Mouse (Mus musculus): ENCODE measurements around the gene Rdh16.
A peak's percentile ranks its signal among the peaks of the same experiment; 100 is the strongest.
"Not testable (repeated sequence)": the region's sequence is repeated elsewhere in the genome, so short reads cannot be mapped to it uniquely, and the experiment has no call there.

Rdh16 gene

GRCm38 (mm10) chr10:127834186-127834585, 33.2 kb downstream of the Rdh16 start:
- DNase-seq (ENCODE audit: low spot score in 2 of 2): not testable (repeated sequence)

- no peak for DNase-seq (ENCODE audit: low spot score in 2 of 2)
Observed at GRCm38 (mm10) chr10:127835292-127835691, 34.3 kb downstream of the Rdh16 start.

DNA sequence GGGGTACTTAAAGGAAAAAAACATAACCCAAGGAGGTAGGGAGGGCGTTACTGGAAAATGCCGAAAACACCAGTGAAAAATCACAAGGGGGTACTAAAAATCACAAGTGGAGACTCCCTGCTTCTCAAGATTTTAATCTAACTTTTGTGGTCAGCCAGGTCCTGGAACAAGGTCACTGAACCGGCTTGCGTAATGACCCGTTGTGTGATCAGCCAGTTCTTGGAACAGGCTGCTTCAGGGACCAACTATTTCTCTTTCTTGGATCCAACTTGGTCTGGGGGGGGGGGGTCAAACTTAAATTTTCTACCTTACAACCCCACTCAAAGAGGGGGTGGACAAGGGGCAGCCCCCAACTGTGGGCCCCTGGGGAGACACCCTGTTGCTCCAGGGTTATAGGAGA, 36.8 kb downstream of the Rdh16 start:
- DNase-seq (ENCODE audit: low spot score in 2 of 2): not testable (repeated sequence)

- peak; percentile 3 to 28 for DNase-seq (ENCODE audit: low spot score in 2 of 2)
Observed at GRCm38 (mm10) chr10:127838539-127838938, 37.6 kb downstream of the Rdh16 start.

GRCm38 (mm10) chr10:127840776-127841175, 39.8 kb downstream of the Rdh16 start:
- no peak for DNase-seq (ENCODE audit: low spot score in 2 of 2)

GRCm38 (mm10) chr10:127845945-127846344, 45.0 kb downstream of the Rdh16 start:
- not testable (repeated sequence) for DNase-seq (ENCODE audit: low spot score in 2 of 2)

GRCm38 (mm10) chr10:127848089-127848488, 47.1 kb downstream of the Rdh16 start:
- no peak for DNase-seq (ENCODE audit: low spot score in 2 of 2)

DNA sequence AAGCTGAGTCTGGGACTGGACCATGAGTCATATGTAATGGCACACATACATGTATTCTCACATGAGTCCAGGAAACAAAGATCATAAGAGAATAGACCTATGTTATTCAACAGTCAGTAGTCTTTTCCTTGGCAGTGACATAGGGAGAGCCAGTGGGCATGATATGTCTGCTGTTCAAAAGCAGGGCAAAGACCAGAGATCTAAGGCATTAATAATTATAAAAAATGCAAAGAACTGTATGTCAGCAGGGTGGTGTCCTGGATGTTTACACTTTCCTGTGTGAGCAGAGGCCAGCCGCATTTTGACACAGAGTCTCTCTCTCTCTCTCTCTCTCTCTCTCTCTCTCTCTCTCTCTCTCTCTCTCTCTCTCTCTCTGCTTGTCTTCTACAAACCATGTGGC, 48.7 kb downstream of the Rdh16 start, which contains the start of gene Rdh19:
TSS of gene Rdh19 (plus strand) at position 301 of the 400 bp plus-strand sequence.
- DNase-seq (ENCODE audit: low spot score in 2 of 2): no peak

- DNase-seq (ENCODE audit: low spot score in 2 of 2): no peak
Observed at GRCm38 (mm10) chr10:127856376-127856775, 55.4 kb downstream of the Rdh16 start.

- DNase-seq (ENCODE audit: low spot score in 2 of 2): no peak
Observed at GRCm38 (mm10) chr10:127864931-127865330, 64.0 kb downstream of the Rdh16 start.

- no peak for DNase-seq (ENCODE audit: low spot score in 2 of 2)
Observed at GRCm38 (mm10) chr10:127866232-127866631, 65.3 kb downstream of the Rdh16 start, which contains the start of gene Rdh16f2. Gene Rdh16f2, plus strand, starts transcription at chr10:127866474.

- peak; percentile 2 to 8 for DNase-seq (ENCODE audit: low spot score in 2 of 2)
Observed at GRCm38 (mm10) chr10:127872484-127872883, 71.5 kb downstream of the Rdh16 start.

DNA sequence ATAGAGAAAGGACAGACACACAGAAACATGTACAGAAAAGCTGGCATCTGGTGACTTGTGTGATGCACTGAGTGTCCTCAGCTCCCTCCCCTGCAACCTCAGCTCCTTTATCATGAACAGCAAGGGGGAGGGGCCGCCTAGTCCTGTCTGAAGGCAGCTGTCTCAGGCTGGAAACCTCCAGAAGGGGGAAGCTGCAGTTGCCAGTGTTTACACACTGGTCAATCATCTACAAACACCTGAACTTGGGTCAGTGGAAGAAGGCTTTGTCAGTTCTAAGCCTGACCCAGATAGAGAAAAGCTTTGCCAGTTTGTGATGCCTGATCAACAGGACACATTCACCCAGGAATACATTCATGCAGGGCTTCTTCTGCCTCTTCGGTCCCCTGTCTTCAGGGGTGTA, 76.7 kb downstream of the Rdh16 start:
- DNase-seq (ENCODE audit: low spot score in 2 of 2): no peak

GRCm38 (mm10) chr10:127878262-127879057, 77.5 kb downstream of the Rdh16 start:
- DNase-seq (ENCODE audit: low spot score in 2 of 2): no peak

DNA sequence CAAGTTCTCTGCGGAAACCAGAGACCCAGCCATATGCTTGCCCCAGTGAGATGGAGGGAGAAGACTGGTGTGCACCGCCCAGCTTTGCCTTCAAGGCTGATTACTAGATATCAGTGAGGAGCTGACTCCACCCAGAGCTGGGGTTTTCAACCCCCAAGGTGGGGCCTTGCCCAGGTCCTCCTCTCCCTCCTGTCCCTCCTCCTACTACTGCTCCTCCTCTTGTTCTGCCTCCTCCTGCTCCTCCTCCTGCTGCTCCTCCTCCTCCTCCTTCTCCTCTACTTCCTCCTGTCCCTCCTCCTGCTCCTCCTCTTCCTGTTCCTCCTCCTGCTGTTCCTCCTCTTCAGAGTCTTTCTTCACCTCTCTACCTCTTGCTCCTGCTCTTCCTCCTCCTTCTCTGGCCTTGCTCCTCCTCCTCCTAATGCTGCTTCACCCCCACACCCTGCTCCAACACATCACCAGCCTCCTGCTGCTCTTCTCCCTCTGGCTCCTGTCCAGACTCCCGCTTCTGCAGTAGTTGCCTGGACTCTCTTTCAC, 78.3 kb downstream of the Rdh16 start:
- peak in 1 of 2 experiments; percentile 4 for DNase-seq (ENCODE audit: low spot score in 2 of 2)

DNA sequence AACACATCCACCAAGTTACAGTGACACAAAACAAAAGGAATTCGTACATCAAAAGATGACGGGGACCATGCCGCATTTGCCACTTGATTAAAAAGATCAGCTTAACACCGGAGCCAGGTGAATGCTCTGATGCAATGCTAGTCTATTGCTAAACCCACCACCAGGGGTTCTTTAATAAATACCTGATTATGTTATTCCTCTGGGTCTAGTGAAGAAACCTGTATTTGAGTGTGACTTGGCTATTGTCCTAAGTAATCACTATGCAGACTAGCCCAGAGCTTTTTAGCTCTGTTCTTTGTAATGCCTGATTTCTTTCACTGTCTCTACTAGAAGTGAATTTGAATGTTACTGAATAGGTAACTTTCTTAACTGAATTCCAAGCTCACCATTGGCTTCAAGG, 80.1 kb downstream of the Rdh16 start:
- no peak for DNase-seq (ENCODE audit: low spot score in 2 of 2)

DNA sequence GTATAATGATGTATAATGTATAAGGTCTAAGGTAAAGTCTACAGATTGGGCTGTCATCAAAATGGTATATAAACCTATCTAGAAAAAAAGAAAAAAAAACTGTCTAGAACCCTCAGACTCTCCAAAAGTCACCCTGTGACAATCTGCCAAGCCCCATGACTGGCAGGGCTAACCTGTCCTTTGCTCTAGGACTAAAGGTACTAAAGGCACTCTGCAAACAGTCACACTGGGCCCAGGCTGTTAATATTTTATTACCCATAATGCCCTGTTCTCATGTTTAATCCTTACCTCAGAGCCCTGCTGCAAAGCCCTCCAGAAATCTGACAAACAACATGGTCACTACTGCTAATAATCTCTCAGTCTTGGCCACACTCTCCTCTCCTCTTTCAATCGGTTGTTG, 85.6 kb downstream of the Rdh16 start:
- DNase-seq (ENCODE audit: low spot score in 2 of 2): no peak

- DNase-seq (ENCODE audit: low spot score in 2 of 2): no peak
Observed at GRCm38 (mm10) chr10:127886971-127887370, 86.0 kb downstream of the Rdh16 start.

GRCm38 (mm10) chr10:127888605-127889004, 87.7 kb downstream of the Rdh16 start, which contains the start of gene Rdh7:
Gene Rdh7, minus strand, starts transcription at chr10:127888817.
- no peak for DNase-seq (ENCODE audit: low spot score in 2 of 2)

- DNase-seq (ENCODE audit: low spot score in 2 of 2): no peak
Observed at GRCm38 (mm10) chr10:127891481-127891880, 90.5 kb downstream of the Rdh16 start.

DNA sequence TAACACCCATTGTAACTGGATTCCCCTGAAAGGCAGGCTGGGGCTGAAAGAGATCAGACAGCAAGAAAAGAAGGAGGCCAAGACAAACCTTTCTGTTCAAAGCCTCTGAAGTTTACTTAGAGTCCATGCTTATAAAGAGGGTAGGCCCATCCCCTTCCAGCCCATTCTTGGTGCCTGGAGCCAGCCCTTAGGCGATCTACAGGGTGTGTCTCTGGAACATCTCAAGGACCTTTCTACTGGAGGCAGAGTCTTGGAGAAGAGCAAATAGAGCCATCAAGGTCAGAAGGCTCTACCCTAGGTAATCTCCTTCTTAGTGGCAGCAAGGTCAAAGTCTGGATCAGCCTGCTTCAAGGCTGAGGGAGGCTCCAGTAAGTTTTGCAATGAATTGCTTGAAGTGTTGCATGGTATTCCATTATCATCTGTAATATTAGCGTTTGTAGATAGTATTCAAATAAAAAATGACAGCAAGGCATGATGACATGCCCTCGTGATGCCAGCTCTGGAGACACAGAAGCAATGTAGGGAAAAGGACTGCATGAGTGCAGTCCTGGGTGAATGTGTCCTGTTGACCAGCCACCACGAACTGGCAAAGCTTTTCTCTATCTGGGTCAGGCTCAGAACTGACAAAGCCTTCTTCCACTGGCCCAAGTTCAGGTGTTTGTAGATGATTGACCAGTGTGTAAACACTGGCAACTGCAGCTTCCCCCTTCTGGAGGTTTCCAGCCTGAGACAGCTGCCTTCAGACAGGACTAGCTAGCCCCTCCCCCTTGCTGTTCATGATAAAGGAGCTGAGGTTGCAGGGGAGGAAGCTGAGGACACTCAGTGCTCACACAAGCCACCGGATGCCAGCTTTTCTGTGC, 92.4 kb downstream of the Rdh16 start:
- DNase-seq (ENCODE audit: low spot score in 2 of 2): not testable (repeated sequence)
